Mouse (Mus musculus) CH12.LX (cell line): ENCODE results near the gene Cep170b. TPM values are rescaled to one million over a fixed set of nuclear protein-coding genes. Genes with fewer than 3 reads are reported as not detected.
A peak's percentile ranks its signal among the peaks of the same experiment; 100 is the strongest.

Experiments
- DNase-seq: peaks from one replicate; pipeline ENCODE4 v3.0.0-alpha.2; 2013; ENCODE audit errors: extremely low read depth
- H3K27ac ChIP-seq: 2 replicates; pipeline ENCODE4 v1.5.1; 2012; ENCODE audit warnings: low read depth, mild to moderate bottlenecking, control low read depth, moderate library complexity; ENCODE audit not compliant: insufficient read depth
- H3K27me3 ChIP-seq: replicated peaks from 2 replicates; pipeline ENCODE3; 2012; ENCODE audit warnings: inconsistent platforms
- H3K36me3 ChIP-seq, 2 experiments: replicated peaks in 1 of 2; 2 replicates each; pipeline versions ENCODE3 to v1.6.1; 2012; ENCODE audit warnings: inconsistent platforms in 1 of 2, low read length in 1 of 2, mild to moderate bottlenecking in 1 of 2, mixed read lengths in 1 of 2, moderate library complexity in 1 of 2; ENCODE audit not compliant: control insufficient read depth in 1 of 2, insufficient read depth in 1 of 2
- H3K4me1 ChIP-seq, 2 experiments: 2 replicates each; pipeline ENCODE4 v1.6.1; 2012; ENCODE audit warnings: inconsistent platforms in 1 of 2, moderate library complexity in 1 of 2; ENCODE audit not compliant: insufficient read depth in 2 of 2, control insufficient read depth in 1 of 2
- H3K4me2 ChIP-seq: 2 replicates; pipeline ENCODE4 v1.6.1; 2012; ENCODE audit warnings: low read depth, mild to moderate bottlenecking, control low read depth; ENCODE audit not compliant: poor library complexity, insufficient read depth, severe bottlenecking
- H3K4me3 ChIP-seq, 3 experiments: fragments of 150-350 bp in 1 of 3; sonication (generic) in 1 of 3; replicated peaks in 1 of 3; 2 replicates each; pipeline versions ENCODE3 to v1.5.1; 2011 to 2012; ENCODE audit warnings: low read depth in 2 of 3, low read length in 2 of 3, mild to moderate bottlenecking in 2 of 3, moderate library complexity in 2 of 3, control low read depth in 1 of 3, improper control_type of control experiment in 1 of 3, inconsistent platforms in 1 of 3, mixed read lengths in 1 of 3; ENCODE audit not compliant: poor library complexity in 1 of 3
- H3K79me2 ChIP-seq: replicated peaks from 2 replicates; pipeline ENCODE4 v1.6.1; 2012; ENCODE audit warnings: mild to moderate bottlenecking, moderate library complexity; ENCODE audit not compliant: control insufficient read depth, poor library complexity, insufficient read depth, severe bottlenecking; ENCODE audit errors: extremely low read depth
- H3K9ac ChIP-seq: 2 replicates; pipeline ENCODE4 v1.6.1; 2012; ENCODE audit warnings: low read depth, mild to moderate bottlenecking, control low read depth, moderate library complexity; ENCODE audit not compliant: insufficient read depth
- H3K9me3 ChIP-seq: replicated peaks from 2 replicates; pipeline ENCODE3; 2012; ENCODE audit warnings: low read length, inconsistent platforms, mixed read lengths
- BHLHE40 ChIP-seq: IDR thresholded peaks from 2 replicates; pipeline ENCODE4 v1.6.1; 2011; ENCODE audit warnings: mild to moderate bottlenecking, low read depth, low read length, improper control_type of control experiment
- CHD1 ChIP-seq: IDR thresholded peaks from 2 replicates; pipeline ENCODE4 v1.6.1; 2012; ENCODE audit warnings: low read depth, low read length, improper control_type of control experiment, inconsistent platforms
- CHD2 ChIP-seq: IDR thresholded peaks from 2 replicates; pipeline ENCODE4 v1.6.1; 2011; ENCODE audit warnings: low read length, improper control_type of control experiment
- CTCF ChIP-seq, 2 experiments: IDR thresholded peaks in 1 of 2; conservative IDR thresholded peaks in 1 of 2; 2 replicates each; pipeline ENCODE4 v1.5.1; 2011 to 2012; ENCODE audit warnings: low read depth in 2 of 2, low read length in 2 of 2, improper control_type of control experiment in 1 of 2, inconsistent platforms in 1 of 2, mild to moderate bottlenecking in 1 of 2, moderate library complexity in 1 of 2
- ELF1 ChIP-seq: IDR thresholded peaks from 2 replicates; pipeline ENCODE4 v1.6.1; 2014; ENCODE audit warnings: low read depth, mild to moderate bottlenecking, inconsistent platforms, low read length, improper control_type of control experiment
- EP300 ChIP-seq: IDR thresholded peaks from 2 replicates; pipeline ENCODE4 v1.6.1; 2011; ENCODE audit warnings: low read length, improper control_type of control experiment
- GABPA ChIP-seq: IDR thresholded peaks from 2 replicates; pipeline ENCODE4 v1.6.1; 2012; ENCODE audit warnings: low read depth, low read length, improper control_type of control experiment, inconsistent platforms; ENCODE audit not compliant: insufficient replicate concordance
- MAX ChIP-seq: IDR thresholded peaks from 2 replicates; pipeline ENCODE4 v1.6.1; 2011; ENCODE audit warnings: low read length, improper control_type of control experiment
- MAZ ChIP-seq: IDR thresholded peaks from 2 replicates; pipeline ENCODE4 v1.6.1; 2012; ENCODE audit warnings: low read depth, mild to moderate bottlenecking, inconsistent platforms, low read length, improper control_type of control experiment, moderate library complexity
- MYC ChIP-seq: IDR thresholded peaks from 2 replicates; pipeline ENCODE4 v1.6.1; 2011; ENCODE audit warnings: low read depth, mild to moderate bottlenecking, improper control_type of control experiment, low read length
- POLR2AphosphoS2 ChIP-seq: IDR thresholded peaks from 2 replicates; pipeline ENCODE4 v1.6.1; 2011; ENCODE audit warnings: low read depth, low read length, improper control_type of control experiment
- SIN3A ChIP-seq: IDR thresholded peaks from 2 replicates; pipeline ENCODE4 v1.6.1; 2012; ENCODE audit warnings: low read length, improper control_type of control experiment, inconsistent platforms
- SMC3 ChIP-seq: IDR thresholded peaks from 2 replicates; pipeline ENCODE4 v1.6.1; 2011; ENCODE audit warnings: low read depth, low read length, improper control_type of control experiment
- TBP ChIP-seq: conservative IDR thresholded peaks from 2 replicates; pipeline ENCODE4 v1.6.1; 2011; ENCODE audit warnings: low read depth, low read length, improper control_type of control experiment
- TCF12 ChIP-seq: IDR thresholded peaks from 2 replicates; pipeline ENCODE4 v1.6.1; 2014; ENCODE audit warnings: low read depth, mild to moderate bottlenecking, inconsistent platforms, low read length, improper control_type of control experiment
- UBTF ChIP-seq: IDR thresholded peaks from 2 replicates; pipeline ENCODE4 v1.6.1; 2012; ENCODE audit warnings: low read depth, mild to moderate bottlenecking, inconsistent platforms, low read length, improper control_type of control experiment, moderate library complexity
- ZKSCAN1 ChIP-seq: IDR thresholded peaks from 2 replicates; pipeline ENCODE4 v1.6.1; 2012; ENCODE audit warnings: low read depth, inconsistent platforms, low read length, improper control_type of control experiment, borderline replicate concordance
- ZMIZ1 ChIP-seq: IDR thresholded peaks from 2 replicates; pipeline ENCODE4 v1.6.1; 2012; ENCODE audit warnings: low read depth, mild to moderate bottlenecking, inconsistent platforms, low read length, improper control_type of control experiment
- dilution Hi-C: fragments of 300-500 bp; cut with MboI; formaldehyde crosslinking; loops from 2 replicates; pipeline ENCODE4 v1.14.3; 2020; ENCODE audit warnings: low sequenced_read_pairs; ENCODE audit not compliant: extremely low pct_unique_long_range_greater_than_20kb, extremely low pct_ligation_motif_present
- in situ Hi-C: fragments of 300-500 bp; cut with MboI; formaldehyde crosslinking; loops from 3 replicates; pipeline ENCODE4 v1.14.3; 2019; ENCODE audit warnings: low sequenced_read_pairs, low pct_ligation_motif_present, low pct_unique_long_range_greater_than_20kb, mixed read lengths
- polyA plus RNA-seq: library from polyadenylated mRNA; unstranded; fragments of >175 nt; gene quantifications from 2 replicates; pipeline ENCODE4 v1.2.1, GENCODE M21; 2012; ENCODE audit warnings: low read depth; ENCODE audit not compliant: insufficient read length
- total RNA-seq, 2 experiments: library from RNA; depleted of rRNA; stranded (reverse); fragments of 300-350 nt in 1 of 2; fragments of >200 nt in 1 of 2; gene quantifications; 2 replicates each; pipeline ENCODE4 v1.2.3; 2012 to 2014

The Cep170b gene
- total and polyA plus RNA-seq, 3 experiments, result 39.1 to 63.1 (median 48.1) TPM

DNA sequence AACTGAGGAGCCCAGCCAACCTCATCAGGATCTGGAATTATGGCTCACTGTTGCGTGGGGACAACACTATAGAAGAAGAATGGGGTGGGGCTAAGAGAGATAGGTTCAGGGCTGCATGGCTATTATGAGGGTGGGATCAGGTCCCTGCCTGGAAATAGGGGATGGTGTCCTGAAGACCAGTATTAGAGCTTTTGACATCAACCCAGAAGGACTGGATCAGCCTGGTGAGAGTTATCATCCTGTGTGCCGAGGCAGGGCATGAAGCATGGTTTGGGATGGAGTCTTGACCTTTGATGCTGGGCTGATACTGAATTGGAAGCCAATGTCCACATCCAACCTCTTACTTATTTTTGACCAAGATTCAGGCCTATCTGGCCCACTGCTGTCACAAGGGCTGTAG, 49.5 kb downstream of the Cep170b start:
- Histone ChIP-seq H3K79me2 (no peaks in the 10 kb centered on the region), H3K9me3 (peaks cover 29% of the 10 kb centered on the region), H3K9ac (no peak overlapping the region), H3K27me3 (no peaks in the 10 kb centered on the region), H3K36me3 (peaks cover 45 to 84% of the 10 kb centered on the region in 2 experiments), H3K4me2 (no peak overlapping the region), H3K4me1 (no peaks in the 10 kb centered on the region), H3K4me3 (no peak overlapping the region), H3K27ac (no peak overlapping the region)
- no peak for DNase-seq
- dilution Hi-C loops, result no loop called here
- TF ChIP-seq EP300, result no peak
- TF ChIP-seq MYC, result no peak
- no peak for TF ChIP-seq CHD2
- no peak for TF ChIP-seq MAX
- no peak for TF ChIP-seq SMC3
- TF ChIP-seq MAZ, result no peak
- TF ChIP-seq SIN3A, result no peak
- no peak for TF ChIP-seq BHLHE40
- no peak for TF ChIP-seq TBP
- no peak for TF ChIP-seq ELF1
- TF ChIP-seq ZMIZ1, result 0 out of 2 replicates have a peak, but pooled peaks have one; percentile 14
- no peak for TF ChIP-seq ZKSCAN1
- TF ChIP-seq TCF12, result no peak
- no peak for TF ChIP-seq UBTF
- TF ChIP-seq GABPA, result no peak
- TF ChIP-seq CHD1, result no peak
- TF ChIP-seq POLR2AphosphoS2, result 0 out of 2 replicates have a peak, but pooled peaks have one; percentile 24
- TF ChIP-seq CTCF (conservative IDR thresholded peaks at IDR 0.05 in 1 of 2, IDR thresholded peaks at IDR 0.05 in 1 of 2; ENCODE audit: low read depth in 2 of 2, low read length in 2 of 2), result no peak
- in situ Hi-C loops, result no loop called here

DNA sequence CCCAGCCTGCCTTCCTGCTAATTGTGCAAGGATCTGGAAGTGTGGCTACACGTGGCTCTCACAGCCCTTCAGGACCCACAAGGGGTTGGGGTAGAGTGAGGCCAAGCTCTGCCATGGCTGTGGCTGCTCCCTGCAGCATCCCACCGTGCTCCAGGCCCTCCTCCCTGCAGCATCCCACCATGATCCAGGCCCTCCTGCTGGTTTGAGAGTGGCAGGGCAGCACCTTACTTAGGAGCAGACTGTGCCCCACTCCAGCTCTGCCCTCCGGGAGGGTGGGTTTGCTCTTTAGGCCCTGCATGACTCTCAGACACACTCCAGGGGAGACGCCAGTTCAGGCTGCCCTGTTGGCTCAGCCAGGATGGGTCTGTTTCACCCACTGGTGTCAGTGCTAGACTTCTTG, 50.1 kb downstream of the Cep170b start:
- no peak overlapping the region for H3K4me3 ChIP-seq
- dilution Hi-C loops, result no loop called here

More for the DNA sequence above, 50.1 kb downstream of the Cep170b start:
- Histone ChIP-seq H3K27me3 (no peaks in the 10 kb centered on the region), H3K4me2 (no peak overlapping the region), H3K9ac (no peak overlapping the region), H3K27ac (no peak overlapping the region), H3K9me3 (peaks cover 36% of the 10 kb centered on the region), H3K4me1 (no peaks in the 10 kb centered on the region), H3K36me3 (peaks cover 42 to 82% of the 10 kb centered on the region in 2 experiments), H3K79me2 (no peaks in the 10 kb centered on the region)
- TF ChIP-seq POLR2AphosphoS2 (0 out of 2 replicates have a peak, but pooled peaks have one; percentile 13), TCF12 (no peak)
- in situ Hi-C loops, result no loop called here
- DNase-seq, result no peak
